Mouse (Mus musculus) cerebellum, adult 11 months (tissue): ENCODE measurements around the gene Olfr704.
"Not testable (repeated sequence)": the region's sequence is repeated elsewhere in the genome, so short reads cannot be mapped to it uniquely, and the experiment has no call there.

Source experiments
- DNase-seq: peaks from one replicate; pipeline ENCODE4 v3.0.0; 2022

Olfr704 gene

GRCm38 (mm10) chr7:106862885-106863284, at the start of gene Olfr704:
Gene Olfr704, plus strand, starts transcription at chr7:106863185.
- DNase-seq: no peak

- DNase-seq: no peak
These were observed 49.2 kb upstream of the Olfr704 start, which contains the start of gene Olfr701 for GRCm38 (mm10) chr7:106813829-106814228. Gene Olfr701, plus strand, starts transcription at chr7:106814129.

- DNase-seq: no peak
These were observed 47.2 kb upstream of the Olfr704 start for GRCm38 (mm10) chr7:106815775-106816174.

DNA sequence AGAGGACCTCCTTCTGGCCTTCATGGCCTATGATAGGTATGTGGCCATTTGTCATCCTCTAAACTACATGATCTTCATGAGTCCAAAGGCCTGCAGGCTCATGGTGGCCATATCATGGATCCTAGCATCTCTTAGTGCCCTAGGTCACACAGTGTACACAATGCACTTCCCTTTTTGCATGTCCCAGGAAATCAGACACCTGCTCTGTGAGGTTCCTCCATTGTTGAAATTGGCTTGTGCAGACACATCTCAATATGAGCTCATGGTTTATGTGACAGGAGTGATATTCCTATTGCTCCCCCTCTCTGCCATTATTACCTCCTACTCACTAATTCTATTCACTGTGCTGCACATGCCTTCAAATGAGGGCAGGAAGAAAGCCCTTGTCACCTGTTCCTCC, 44.6 kb upstream of the Olfr704 start:
- DNase-seq: no peak

DNA sequence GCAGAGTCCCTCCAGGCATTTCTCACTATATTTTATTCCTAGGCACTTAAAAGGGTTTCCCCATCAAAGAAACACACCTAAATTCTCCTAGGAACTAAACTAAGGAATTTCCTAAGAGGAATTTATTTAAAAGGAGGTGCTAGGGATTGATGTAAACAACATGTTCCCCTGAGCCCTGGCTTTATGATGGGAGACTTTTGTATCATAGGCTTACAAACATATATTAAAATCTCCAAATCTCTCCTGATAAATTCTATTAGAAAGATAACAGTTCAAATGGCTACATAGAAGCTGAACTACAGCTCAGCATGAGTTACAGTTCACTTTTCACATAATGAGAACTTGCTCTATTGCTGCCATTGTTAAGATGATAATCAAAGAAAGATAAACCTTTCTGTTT, 29.2 kb upstream of the Olfr704 start, which contains the start of gene Olfr702:
Olfr702 (minus strand) TSS at position 101 of the 400 bp plus-strand sequence.
- DNase-seq: no peak

DNA sequence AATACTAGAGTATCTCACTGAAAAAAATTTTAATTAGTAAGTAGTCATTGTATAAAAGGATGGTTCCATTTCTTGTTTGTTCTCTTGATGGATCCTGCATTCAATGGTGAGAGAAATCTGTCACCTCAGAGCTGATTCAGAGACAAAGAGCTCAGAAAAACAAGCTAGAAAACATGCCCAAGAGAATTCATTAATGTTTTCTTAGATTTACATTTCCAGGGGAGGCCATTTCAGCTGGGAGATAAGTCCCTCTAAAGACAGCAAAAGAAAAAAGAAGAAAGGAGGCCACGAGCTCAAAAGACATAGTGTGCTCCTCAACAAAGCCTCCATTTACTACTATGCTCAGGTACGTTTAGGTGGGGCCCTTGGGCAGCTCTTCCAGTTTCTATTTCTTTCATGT, 19.9 kb upstream of the Olfr704 start, which contains the start of gene Olfr703:
Olfr703 (plus strand) TSS at position 301 of the 400 bp plus-strand sequence.
- no peak for DNase-seq

DNA sequence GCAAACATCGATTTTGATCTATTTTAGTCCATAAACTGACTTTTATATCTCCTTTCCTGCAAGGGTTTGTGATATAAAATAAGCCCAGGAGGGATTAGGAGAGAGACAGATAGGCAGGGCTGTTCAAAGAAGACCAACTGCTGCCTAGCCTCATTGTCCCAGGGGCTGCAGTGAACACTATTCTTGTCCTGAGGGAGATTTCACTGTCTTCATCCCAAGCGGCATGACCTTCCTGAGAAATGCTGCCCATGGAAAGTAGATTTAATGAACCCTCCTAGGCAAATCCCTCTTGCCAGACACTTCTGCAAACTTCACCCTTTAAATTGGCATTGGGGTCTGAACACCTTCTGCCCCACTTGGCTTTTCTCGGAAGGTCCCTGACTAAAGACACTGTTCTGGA, 13.8 kb downstream of the Olfr704 start, which contains the start of gene Olfr705:
Olfr705 (minus strand) TSS at position 101 of the 400 bp plus-strand sequence.
- DNase-seq: no peak

DNA sequence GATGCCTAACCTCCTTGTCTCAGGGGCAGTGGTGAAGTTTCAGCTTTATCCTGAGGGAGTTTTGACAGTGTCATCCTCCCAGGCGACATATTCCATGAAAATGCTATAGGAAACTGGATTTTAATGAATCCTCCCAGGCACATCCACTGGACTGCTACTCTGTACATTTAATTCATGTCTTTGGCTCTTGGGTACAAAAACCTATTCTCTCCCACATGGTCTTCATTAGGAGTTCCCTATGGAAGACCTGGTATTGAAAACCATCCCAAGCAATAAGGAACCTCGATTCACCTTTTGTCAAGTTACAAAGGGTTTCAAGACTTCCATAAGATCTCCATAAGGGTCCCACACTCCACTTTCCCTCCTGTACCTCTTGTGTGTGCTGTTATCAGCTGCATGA, 25.1 kb downstream of the Olfr704 start, which contains the start of gene Olfr706:
Olfr706 (minus strand) TSS at position 101 of the 400 bp plus-strand sequence.
- DNase-seq: no peak

- not testable (repeated sequence) for DNase-seq
These were observed 38.2 kb downstream of the Olfr704 start, which contains the start of gene Olfr707 for GRCm38 (mm10) chr7:106901141-106901540. Gene Olfr707, minus strand, starts transcription at chr7:106901241.

GRCm38 (mm10) chr7:106907676-106908075, 44.7 kb downstream of the Olfr704 start, which contains the start of gene Olfr1532-ps1:
Gene Olfr1532-ps1, plus strand, starts transcription at chr7:106908001.
- DNase-seq: no peak
